In the genomic region with DNA sequence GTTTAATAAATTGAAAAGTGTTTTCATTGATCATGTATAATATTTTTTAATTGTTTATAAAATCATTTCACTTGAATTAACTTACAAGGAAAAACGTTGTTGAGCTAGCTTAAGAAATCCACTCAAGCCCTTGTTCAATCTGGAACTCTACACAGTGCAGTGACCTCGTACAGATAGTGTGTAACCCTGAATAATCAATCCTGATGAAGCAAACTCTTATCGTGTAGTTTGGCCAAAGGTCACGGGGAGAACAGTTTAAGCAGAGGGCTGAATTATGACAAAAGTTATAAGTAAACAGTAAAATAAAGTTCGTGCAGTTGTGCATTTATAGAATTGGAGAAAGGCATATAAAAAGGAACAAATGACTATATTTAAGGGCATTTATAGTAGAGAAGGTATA, we compare ENCODE assay signal across 18 mouse cellular contexts.
"Had no signal": no experiment of that assay in that cellular context is flagged by ENCODE, and none has a peak within 500 bp of the region (broad histone marks: within the 10 kb centered on the region; RNA-seq: fewer than 3 reads in every experiment).

No protein-coding gene starts in this region.

- ATAC-seq: lung, postnatal 0 days; midbrain, embryonic 15.5 days had no signal

- DNase-seq: kidney, adult 11 months; kidney, adult 8-10 months; kidney, postnatal 10 days; kidney, postnatal 36 days; layer of hippocampus, postnatal 36 days; lung, embryonic 14.5 days; retina, postnatal 1 day; right cerebral cortex, postnatal 25 days; spleen, adult 18-20 months; thymus, postnatal 25 days had no signal

- H3K4me2 ChIP-seq: kidney, embryonic 15.5 days; liver, embryonic 15.5 days; lung, embryonic 14.5 days; midbrain, embryonic 12.5 days; midbrain, embryonic 15.5 days; neural tube, embryonic 12.5 days had no signal

- H3K9ac ChIP-seq: kidney, embryonic 15.5 days; liver, embryonic 15.5 days; lung, embryonic 14.5 days; midbrain, embryonic 12.5 days; midbrain, embryonic 15.5 days; neural tube, embryonic 12.5 days had no signal

- H3K4me1 ChIP-seq: liver, embryonic 15.5 days; midbrain, embryonic 12.5 days; midbrain, embryonic 15.5 days; neural tube, embryonic 12.5 days had no signal

- H3K36me3 ChIP-seq: kidney, embryonic 15.5 days; liver, embryonic 15.5 days; midbrain, embryonic 12.5 days; midbrain, embryonic 15.5 days; neural tube, embryonic 12.5 days had no signal

- H3K4me3 ChIP-seq: kidney, embryonic 15.5 days; left cerebral cortex, adult 2 months; liver, embryonic 15.5 days; midbrain, embryonic 12.5 days; midbrain, embryonic 15.5 days; neural tube, embryonic 12.5 days had no signal

- H3K27ac ChIP-seq: kidney, embryonic 15.5 days; left cerebral cortex, adult 2 months; liver, embryonic 15.5 days; macrophage; midbrain, embryonic 12.5 days; midbrain, embryonic 15.5 days; neural tube, embryonic 12.5 days had no signal

- H3K27me3 ChIP-seq: kidney, embryonic 15.5 days; liver, embryonic 15.5 days; midbrain, embryonic 12.5 days; midbrain, embryonic 15.5 days; neural tube, embryonic 12.5 days had no signal

- H3K9me3 ChIP-seq: kidney, embryonic 15.5 days; liver, embryonic 15.5 days; midbrain, embryonic 12.5 days; midbrain, embryonic 15.5 days; neural tube, embryonic 12.5 days had no signal
